Comparison of ENCODE assay signal across 8 mouse cellular contexts in genomic region chr7:29983340-29983689, GRCm38 (mm10). TPM values are rescaled to one million over a fixed set of nuclear protein-coding genes. Genes with fewer than 3 reads are reported as not detected.
DNase-seq lines count a peak whose midpoint lies in the region; ATAC-seq and TF ChIP-seq lines count a peak whose summit lies in the region.

No protein-coding gene starts in this region.

- H3K4me1 ChIP-seq in lung, adult 2 months (ENCODE audit: control insufficient read depth, insufficient read depth, low read length): no peaks in the 10 kb centered on the region
- peaks cover 16% of the 10 kb centered on the region for H3K4me1 ChIP-seq in embryonic fibroblast, embryonic 13.5 days (ENCODE audit: control insufficient read depth, insufficient read depth, low read length)
- H3K4me1 ChIP-seq in limb, embryonic 10.5 days: peaks cover 20% of the 10 kb centered on the region
- H3K4me1 ChIP-seq in neural tube, embryonic 15.5 days: peaks cover 22% of the 10 kb centered on the region

- H3K4me2 ChIP-seq in neural tube, embryonic 15.5 days: peak overlapping the region; percentile 74

- peak overlapping the region; percentile 95 for H3K27ac ChIP-seq in embryonic fibroblast, embryonic 13.5 days (ENCODE audit: insufficient read depth, low read length)
- H3K27ac ChIP-seq in limb, embryonic 10.5 days: peak overlapping the region; percentile 95
- peak overlapping the region; percentile 91 for H3K27ac ChIP-seq in neural tube, embryonic 15.5 days (replicated peaks)

- peak overlapping the region; percentile 82 for H3K9ac ChIP-seq in neural tube, embryonic 15.5 days (replicated peaks)

- TF ChIP-seq POLR2A in lung, adult 2 months (IDR thresholded peaks at IDR 0.05; ENCODE audit: borderline replicate concordance, extremely low read depth, low read depth, low read length): no peak; the same call in 1 of the 2 replicates
- no peak for TF ChIP-seq POLR2A in embryonic fibroblast, embryonic 13.5 days (IDR thresholded peaks at IDR 0.05; ENCODE audit: low read depth, low read length)

- WGBS in lung, adult 2 months: 2% methylated on average over 8 of the region's 8 CpGs
- 1% methylated on average over 8 of the region's 8 CpGs for WGBS in limb, embryonic 10.5 days
- 1% methylated on average over 8 of the region's 8 CpGs for WGBS in neural tube, embryonic 15.5 days

- peak; percentile 65; the same call in 1 of the 2 replicates for ATAC-seq in neural tube, embryonic 15.5 days (ENCODE audit: low FRiP score)

- no peak for TF ChIP-seq CTCF in lung, adult 2 months (IDR thresholded peaks at IDR 0.05; ENCODE audit: insufficient read depth, low read length)
- no peak for TF ChIP-seq CTCF in embryonic fibroblast, embryonic 13.5 days (IDR thresholded peaks at IDR 0.05; ENCODE audit: borderline replicate concordance, insufficient read depth, low read length)

- H3K4me3 ChIP-seq in lung, adult 2 months (replicated peaks; ENCODE audit: extremely low read depth, low read depth, low read length): peak overlapping the region; percentile 75
- H3K4me3 ChIP-seq in embryonic fibroblast, embryonic 13.5 days (ENCODE audit: insufficient read depth, low read length): peak overlapping the region; percentile 79
- H3K4me3 ChIP-seq in limb, embryonic 10.5 days: peak overlapping the region; percentile 80
- H3K4me3 ChIP-seq in neural tube, embryonic 15.5 days (replicated peaks): peak overlapping the region; percentile 98

- no peak for DNase-seq in lung, adult 2 months
- no peak for DNase-seq in lung, postnatal 4 days
- DNase-seq in limb, embryonic 10.5 days (ENCODE audit: low spot score): no peak
- no peak for DNase-seq in urinary bladder, postnatal 14 days (ENCODE audit: low spot score)
- no peak for DNase-seq in kidney, postnatal 4 days
- DNase-seq in spleen, postnatal 36 days (ENCODE audit: low spot score in 2 of 2): no peak

- no peaks in the 10 kb centered on the region for H3K27me3 ChIP-seq in limb, embryonic 10.5 days (ENCODE audit: low read depth, poor library complexity, severe bottlenecking)
- no peaks in the 10 kb centered on the region for H3K27me3 ChIP-seq in neural tube, embryonic 15.5 days (replicated peaks)

- H3K9me3 ChIP-seq in limb, embryonic 10.5 days (replicated peaks): no peaks in the 10 kb centered on the region
- H3K9me3 ChIP-seq in neural tube, embryonic 15.5 days (replicated peaks): no peaks in the 10 kb centered on the region

- H3K36me3 ChIP-seq in limb, embryonic 10.5 days: peaks cover 32% of the 10 kb centered on the region
- H3K36me3 ChIP-seq in neural tube, embryonic 15.5 days: peaks cover 15% of the 10 kb centered on the region

RNA-seq across cellular contexts. Expression of gene Zfp568, which starts 0.4 kb away (rescaled TPM):
- 5.1 and 6.1 TPM in 2 replicates for polyA plus RNA-seq in lung, adult 2 months (2012; rRNA removed)
- polyA plus RNA-seq in embryonic fibroblast, embryonic 13.5 days (2011; ENCODE audit: insufficient read length, low read depth, missing spikeins): 17.4 and 21.7 TPM in 2 replicates
- polyA plus RNA-seq in limb, embryonic 10.5 days (2016; fragmentation: Nextera tagmentation; extraction: Ambion mirVana): 35.6 and 37.3 TPM in 2 replicates
- polyA plus RNA-seq in neural tube, embryonic 15.5 days (2015; fragmentation: Nextera tagmentation; extraction: Ambion mirVana): 5.1 and 6.9 TPM in 2 replicates

RNA-seq across cellular contexts. Expression of gene Zfp74, which starts 29.4 kb away (rescaled TPM):
- 7.9 and 8.3 TPM in 2 replicates for polyA plus RNA-seq in lung, adult 2 months (2012; rRNA removed)
- 8.0 and 11.9 TPM in 2 replicates for polyA plus RNA-seq in embryonic fibroblast, embryonic 13.5 days (2011; ENCODE audit: insufficient read length, low read depth, missing spikeins)
- 11.5 and 15.9 TPM in 2 replicates for polyA plus RNA-seq in limb, embryonic 10.5 days (2016; fragmentation: Nextera tagmentation; extraction: Ambion mirVana)
- 20.0 and 20.2 TPM in 2 replicates for polyA plus RNA-seq in neural tube, embryonic 15.5 days (2015; fragmentation: Nextera tagmentation; extraction: Ambion mirVana)
